Mouse (Mus musculus) splenic B cell, adult 2 months (primary cell): Measurements from ENCODE around the gene Helq.
A peak's percentile ranks its signal among the peaks of the same experiment; 100 is the strongest.

Experiments used
- DNase-seq: peaks from one replicate; pipeline ENCODE4 v3.0.0-alpha.2; 2011; ENCODE audit warnings: low read depth, low spot score
- H3K27me3 ChIP-seq: 2 replicates; pipeline ENCODE4 v1.6.1; 2012; ENCODE audit warnings: mild to moderate bottlenecking, low read length, moderate library complexity, mixed read lengths; ENCODE audit not compliant: control insufficient read depth, poor library complexity, insufficient read depth, severe bottlenecking
- H3K36me3 ChIP-seq: 2 replicates; pipeline ENCODE4 v1.6.1; 2012; ENCODE audit warnings: mild to moderate bottlenecking, low read length, moderate library complexity, mixed read lengths; ENCODE audit not compliant: control insufficient read depth, poor library complexity, insufficient read depth, severe bottlenecking

The Helq gene

DNA sequence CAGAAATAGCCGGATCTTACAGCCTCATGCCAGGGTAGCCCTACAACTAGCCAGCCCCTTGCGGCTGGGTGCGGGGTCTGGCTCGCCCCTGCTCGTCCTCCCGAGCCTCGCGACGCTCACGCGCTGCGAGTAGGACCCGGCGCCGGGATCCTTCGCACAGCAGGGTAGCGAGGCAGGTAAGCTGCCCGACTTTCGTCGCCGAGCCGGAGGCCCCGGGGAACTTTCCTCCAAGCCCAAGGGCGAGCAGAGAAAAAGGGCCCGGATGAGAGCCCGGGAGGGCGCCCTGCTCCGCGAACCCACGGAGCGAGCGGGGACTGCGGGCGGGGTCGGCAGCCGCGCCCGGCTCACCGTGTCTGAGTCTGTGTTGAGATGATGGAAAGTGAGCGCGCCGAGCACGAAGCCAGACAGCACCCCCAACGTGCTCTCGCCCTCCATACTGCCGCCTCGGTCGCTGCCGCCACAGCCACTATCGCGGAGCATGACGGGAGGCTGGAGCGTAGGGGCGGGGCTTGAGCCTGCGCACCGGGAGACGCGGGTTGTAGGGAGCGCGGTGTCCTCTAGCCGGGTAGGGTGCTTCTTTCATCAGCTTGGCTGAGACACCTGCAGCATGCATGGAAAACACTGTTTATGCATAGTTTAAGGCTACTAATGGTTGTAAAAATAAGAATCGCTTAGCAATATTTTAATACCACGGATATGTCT lies 22.2 kb upstream of the Helq start, which contains the start of gene Abraxas1:
Gene Abraxas1, minus strand, starts transcription at position 483 of the 702 bp plus-strand sequence.
- H3K27me3 ChIP-seq, result no peaks in the 10 kb centered on the region
- 0 out of 2 replicates have a peak, but pooled peaks cover 2% of the 10 kb centered on the region for H3K36me3 ChIP-seq
- DNase-seq, result peak; percentile 87

DNA sequence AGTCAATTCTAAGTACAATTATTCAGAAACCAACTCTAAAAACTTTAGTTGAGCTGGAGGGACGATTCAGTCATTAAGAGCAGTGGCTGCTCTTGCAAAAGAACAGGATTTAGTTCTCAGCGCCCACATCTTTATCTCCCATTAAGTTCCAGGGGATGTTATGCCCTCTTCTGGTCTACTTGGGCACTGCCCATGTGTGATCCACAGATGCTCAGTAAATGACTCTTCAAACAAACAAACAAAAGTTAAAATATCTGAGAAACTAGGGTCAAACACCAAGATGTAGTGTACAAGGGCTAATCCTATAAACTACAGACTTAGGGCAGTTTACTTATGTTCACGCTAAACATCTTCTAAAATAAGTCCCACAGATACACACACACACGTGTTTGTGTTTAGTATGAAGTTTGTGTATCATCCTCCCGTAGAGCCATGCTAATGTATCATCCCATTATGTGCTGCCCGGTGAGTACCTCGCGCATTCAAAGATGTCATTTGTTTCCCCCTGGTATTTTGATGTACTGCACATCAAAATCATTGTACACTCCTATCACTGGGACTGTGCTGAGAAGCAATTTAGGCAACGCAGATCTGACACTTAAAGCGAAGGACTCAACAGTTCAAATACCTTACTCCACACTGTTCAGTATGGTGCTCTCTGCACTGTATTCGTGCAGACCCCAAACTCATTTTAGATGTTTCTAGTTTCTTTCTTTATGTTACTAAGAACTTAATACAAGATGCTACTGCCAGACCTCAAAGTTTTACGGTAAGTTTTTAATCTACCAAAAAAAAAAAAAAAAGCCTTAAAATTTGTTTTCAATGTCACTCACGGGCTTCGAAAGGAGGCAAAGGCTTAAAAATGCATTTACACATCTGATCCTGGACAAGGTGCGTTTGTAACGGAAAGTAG lies 21.4 kb upstream of the Helq start:
- H3K27me3 ChIP-seq, result no peaks in the 10 kb centered on the region
- 0 out of 2 replicates have a peak, but pooled peaks cover 2% of the 10 kb centered on the region for H3K36me3 ChIP-seq
- DNase-seq, result peak; percentile 49

DNA sequence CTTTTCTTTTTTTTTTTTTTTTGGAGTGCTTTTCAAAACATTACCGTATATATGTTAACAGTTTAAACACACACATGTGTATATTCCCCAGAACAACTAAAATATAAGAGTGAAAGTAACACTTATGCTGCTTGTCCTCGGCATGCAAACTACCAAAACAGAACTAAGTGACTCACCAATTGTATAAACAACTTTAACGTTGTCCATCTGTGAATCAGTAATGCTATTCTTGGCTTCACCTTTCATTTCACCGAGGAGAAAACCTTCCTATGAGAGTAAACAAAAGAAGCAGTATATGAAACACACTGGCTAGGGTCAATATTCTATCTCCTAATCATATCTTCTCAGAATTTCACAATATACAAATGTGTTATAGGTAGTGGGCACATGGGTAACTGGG lies 19.9 kb upstream of the Helq start:
- no peak for DNase-seq
- Histone ChIP-seq H3K27me3 (no peaks in the 10 kb centered on the region), H3K36me3 (0 out of 2 replicates have a peak, but pooled peaks cover 4% of the 10 kb centered on the region)

- peaks cover 6% of the 10 kb centered on the region for H3K36me3 ChIP-seq
- H3K27me3 ChIP-seq, result no peaks in the 10 kb centered on the region
- DNase-seq, result peak; percentile 8
These were observed 4.3 kb downstream of the Helq start for GRCm38 (mm10) chr5:100794084-100794483.

DNA sequence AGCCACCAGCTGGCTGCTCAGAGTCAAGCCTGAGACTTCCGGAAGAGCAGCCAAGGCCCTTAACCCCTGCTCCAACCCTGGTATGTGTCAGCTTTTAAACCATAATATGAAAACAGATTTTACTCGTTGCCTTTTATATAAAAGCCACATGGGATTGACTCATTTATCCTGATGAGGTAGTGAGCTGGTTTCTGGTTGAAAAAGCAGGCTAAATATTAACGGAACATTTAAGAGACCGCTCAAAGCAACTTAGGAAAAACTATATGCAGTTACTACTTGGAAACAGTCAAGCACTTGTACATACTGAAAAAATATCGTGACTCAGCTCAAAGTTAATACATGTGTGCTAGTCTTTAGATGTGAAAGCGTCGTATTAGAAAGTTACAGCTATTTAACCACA lies 6.1 kb downstream of the Helq start:
- peaks cover 8% of the 10 kb centered on the region for H3K36me3 ChIP-seq
- no peak for DNase-seq

DNA sequence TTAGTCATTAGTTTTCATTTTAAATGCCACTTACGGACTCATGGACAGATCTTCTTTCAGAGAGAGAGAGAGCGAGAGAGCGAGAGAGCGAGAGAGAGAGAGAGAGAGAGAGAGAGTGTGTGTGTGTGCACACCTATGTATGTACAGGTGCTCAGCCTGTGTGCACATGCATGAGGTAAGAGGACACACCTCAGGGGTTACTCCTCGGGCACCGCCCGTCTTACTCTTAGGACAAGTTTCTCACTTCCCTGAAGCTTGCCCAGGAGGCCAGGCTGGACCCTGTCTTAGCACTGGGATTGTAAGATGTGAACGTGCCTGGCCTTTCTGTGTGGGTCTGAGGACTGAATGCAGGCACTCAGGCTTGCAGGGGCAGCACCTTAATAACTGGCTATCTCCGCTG lies 10.9 kb downstream of the Helq start:
- H3K27me3 ChIP-seq, result no peaks in the 10 kb centered on the region
- no peak for DNase-seq
- peaks cover 14% of the 10 kb centered on the region for H3K36me3 ChIP-seq

More for the DNA sequence above, 6.1 kb downstream of the Helq start:
- no peaks in the 10 kb centered on the region for H3K27me3 ChIP-seq

- no peaks in the 10 kb centered on the region for H3K27me3 ChIP-seq
- DNase-seq, result no peak
- H3K36me3 ChIP-seq, result peaks cover 7% of the 10 kb centered on the region; the same call in 1 of the 2 replicates
These were observed 19.4 kb downstream of the Helq start for GRCm38 (mm10) chr5:100779002-100779401.

DNA sequence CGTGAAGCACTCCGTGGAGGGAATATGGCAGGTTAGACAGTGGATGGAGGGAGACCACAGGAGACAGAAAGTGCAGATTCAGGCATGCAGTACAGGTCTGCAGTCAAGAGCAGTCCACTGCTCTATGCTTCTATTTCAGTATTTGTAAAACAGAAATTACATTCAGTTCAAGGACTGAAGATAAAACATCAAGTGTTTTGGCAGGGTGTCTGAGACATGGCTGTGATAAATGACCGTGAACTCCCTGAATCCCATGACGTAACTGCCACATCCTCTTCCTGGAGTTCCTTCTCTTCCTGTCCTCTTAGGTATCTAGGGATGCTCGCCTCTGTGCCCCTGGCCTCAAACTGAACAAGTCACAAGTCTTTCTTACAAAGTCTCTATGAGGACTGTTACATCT lies 21.5 kb downstream of the Helq start:
- peaks cover 6% of the 10 kb centered on the region for H3K36me3 ChIP-seq
- DNase-seq, result no peak
- H3K27me3 ChIP-seq, result no peaks in the 10 kb centered on the region

DNA sequence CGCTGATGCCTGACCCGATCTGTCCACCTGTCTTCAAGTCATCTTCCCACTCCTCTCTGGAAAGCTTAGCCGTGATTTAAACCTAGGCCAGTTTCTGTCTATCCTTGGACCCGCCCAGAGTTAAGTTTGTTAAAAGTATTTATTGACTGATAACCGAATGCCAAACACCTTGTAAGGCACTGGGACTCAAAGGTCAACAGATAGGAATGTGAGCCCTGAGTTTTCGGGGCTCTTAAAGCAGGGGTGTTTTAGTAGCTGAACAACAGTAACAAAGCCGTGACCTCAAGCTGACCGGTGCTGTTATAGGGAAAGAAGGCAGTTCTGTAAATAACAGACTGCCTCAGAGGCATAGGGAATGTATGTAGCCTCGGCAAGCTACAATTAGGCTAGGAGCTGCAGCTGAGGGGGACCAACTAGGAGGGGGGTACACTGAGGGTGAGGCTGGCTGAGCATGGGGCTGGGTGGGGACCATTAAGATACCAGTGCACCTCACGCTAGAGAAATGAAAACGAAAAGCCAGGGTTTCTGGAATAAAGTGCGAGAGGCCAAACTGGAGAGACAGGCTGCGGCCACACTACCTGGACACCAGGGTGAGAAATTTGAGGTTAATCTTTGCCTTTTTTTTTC lies 22.5 kb downstream of the Helq start:
- no peak for DNase-seq
- peaks cover 6% of the 10 kb centered on the region for H3K36me3 ChIP-seq
- no peaks in the 10 kb centered on the region for H3K27me3 ChIP-seq

- DNase-seq, result no peak
- Histone ChIP-seq H3K36me3 (peaks cover 11% of the 10 kb centered on the region), H3K27me3 (no peaks in the 10 kb centered on the region)
These were observed 26.8 kb downstream of the Helq start for GRCm38 (mm10) chr5:100771575-100771974.

GRCm38 (mm10) chr5:100766026-100766425 lies 32.4 kb downstream of the Helq start:
- Histone ChIP-seq H3K36me3 (peaks cover 10% of the 10 kb centered on the region), H3K27me3 (no peaks in the 10 kb centered on the region)
- no peak for DNase-seq

- no peaks in the 10 kb centered on the region for H3K27me3 ChIP-seq
- no peak for DNase-seq
- peaks cover 4% of the 10 kb centered on the region for H3K36me3 ChIP-seq
These were observed 36.7 kb downstream of the Helq start for GRCm38 (mm10) chr5:100761736-100762135.

DNA sequence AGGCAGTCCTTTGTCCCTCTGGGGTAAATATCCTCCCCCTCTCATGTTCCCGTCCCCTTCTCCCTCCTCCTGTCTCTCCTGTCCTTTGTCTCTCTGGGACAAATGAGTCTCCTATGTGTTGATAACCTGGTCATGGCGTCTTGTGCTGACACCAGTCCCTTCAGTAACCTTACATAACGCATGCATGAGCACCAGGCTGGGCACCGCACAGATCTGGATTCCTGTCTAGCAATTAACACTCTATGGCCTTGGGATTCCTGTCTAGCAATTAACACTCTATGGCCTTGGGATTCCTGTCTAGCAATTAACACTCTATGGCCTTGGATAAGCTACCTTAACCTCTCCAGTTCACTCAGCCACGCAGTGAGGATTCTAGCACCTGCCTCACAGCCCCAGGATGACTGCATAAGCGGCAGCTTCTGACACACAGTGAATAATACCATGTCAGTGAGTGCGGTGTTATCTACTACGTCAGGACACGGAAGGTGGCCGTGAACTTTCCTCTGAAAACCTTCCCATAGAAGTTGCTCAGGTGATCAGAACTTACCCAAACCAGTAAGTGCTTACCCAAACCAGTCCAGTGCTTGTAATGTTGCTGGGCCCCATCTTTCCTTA lies 38.2 kb downstream of the Helq start:
- DNase-seq, result no peak
- Histone ChIP-seq H3K27me3 (no peaks in the 10 kb centered on the region), H3K36me3 (peaks cover 4% of the 10 kb centered on the region)

GRCm38 (mm10) chr5:100758121-100758520 lies 40.3 kb downstream of the Helq start:
- peaks cover 4% of the 10 kb centered on the region for H3K36me3 ChIP-seq
- H3K27me3 ChIP-seq, result no peaks in the 10 kb centered on the region
- DNase-seq, result no peak
